Mouse (Mus musculus): ENCODE measurements around the gene Casq1. TPM values are rescaled to one million over a fixed set of nuclear protein-coding genes. Genes with fewer than 3 reads are reported as not detected.

Gene Casq1
- polyA plus RNA-seq, 1 experiment, result 2.6 TPM

DNA sequence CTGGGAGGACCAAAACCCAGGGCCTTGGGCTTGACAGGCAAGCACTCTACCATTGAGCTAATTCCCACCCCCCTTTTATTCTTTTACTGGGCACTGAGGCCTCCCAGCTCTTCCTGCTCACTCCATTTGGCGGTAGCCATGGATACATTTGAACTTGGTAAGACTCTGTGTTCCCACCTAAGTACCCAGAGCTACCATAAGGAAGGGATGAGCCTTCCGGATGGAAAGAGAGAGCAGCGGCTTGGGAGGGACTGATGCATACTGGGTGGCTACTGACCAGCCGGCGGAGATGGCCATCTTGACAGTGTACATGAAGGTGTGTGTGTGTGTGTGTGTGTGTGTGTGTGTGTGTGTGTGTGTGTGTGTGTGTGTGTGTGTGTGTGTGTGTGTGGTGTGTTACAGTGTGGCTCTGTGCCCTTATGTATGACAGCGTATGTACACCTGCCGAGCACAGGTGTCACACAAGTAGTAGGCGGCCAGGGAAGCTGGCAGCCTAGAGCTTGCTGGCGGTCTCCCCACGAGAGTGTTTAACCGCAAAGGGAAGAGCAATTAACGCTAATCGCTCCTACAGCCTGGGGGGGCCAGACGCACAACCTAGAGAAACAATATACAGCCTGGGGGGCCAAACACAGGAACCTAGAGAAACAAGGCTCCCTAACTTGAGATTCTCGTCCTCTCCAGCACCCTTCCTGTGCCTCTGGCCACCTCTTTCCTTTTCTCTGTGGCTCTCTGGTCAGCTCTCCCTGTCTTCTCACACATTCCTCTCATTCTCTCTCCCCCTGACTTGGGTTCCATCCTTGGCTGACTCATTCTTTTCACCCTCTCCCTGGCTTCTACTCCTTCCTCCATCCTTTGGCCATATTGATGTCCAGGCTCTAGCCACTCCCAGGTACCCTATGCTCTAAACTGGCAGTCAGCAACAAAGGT, 14.6 kb downstream of the Casq1 start:
- DNase-seq (ENCODE audit: low read depth), result peak; percentile 81
- TF ChIP-seq CTCF (IDR thresholded peaks at IDR 0.05; ENCODE audit: borderline replicate concordance, extremely low read depth, insufficient read depth, insufficient read length) (no peak), POLR2A (IDR thresholded peaks at IDR 0.05; ENCODE audit: borderline replicate concordance, extremely low read depth, insufficient read depth, insufficient read length, poor library complexity, severe bottlenecking) (no peak)

DNA sequence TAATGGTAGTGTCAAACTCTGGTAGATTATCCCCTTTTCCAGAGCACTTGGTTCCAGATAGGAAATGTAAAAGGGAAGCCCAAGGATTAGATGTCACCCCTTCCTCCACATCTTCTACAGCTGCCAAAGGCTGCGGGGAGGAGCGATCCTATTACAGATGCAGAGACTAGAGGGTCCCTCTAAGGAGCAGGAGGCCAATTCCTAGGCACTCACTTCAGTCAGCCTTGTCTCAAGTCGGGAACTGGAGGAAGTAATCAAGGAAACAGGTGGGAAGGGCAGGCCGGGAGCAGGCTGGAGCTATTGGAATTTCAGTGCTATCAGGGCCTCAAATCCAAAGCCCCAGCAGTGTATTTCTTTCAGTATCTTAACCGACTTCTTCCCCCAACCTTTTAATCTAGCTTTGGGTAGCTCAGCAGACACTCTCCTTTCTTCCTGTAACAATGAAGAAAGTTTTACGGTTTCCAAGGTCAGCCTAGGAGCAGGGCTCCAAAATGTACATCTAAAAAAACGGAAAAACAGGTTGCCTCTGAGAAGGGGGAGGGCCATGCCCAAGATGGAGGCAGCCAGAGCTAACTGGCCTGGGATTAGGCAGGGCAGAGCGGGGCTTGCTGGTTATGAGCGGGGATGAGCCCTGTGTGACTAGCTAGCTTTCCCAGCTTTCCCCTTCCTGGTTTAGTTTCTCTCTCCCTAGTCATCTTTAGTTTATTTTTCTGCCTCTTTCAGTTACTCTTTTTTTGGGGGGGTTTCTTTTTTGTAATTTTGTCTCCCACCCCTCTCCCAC, 15.4 kb downstream of the Casq1 start:
- TF ChIP-seq CTCF (IDR thresholded peaks at IDR 0.05; ENCODE audit: borderline replicate concordance, extremely low read depth, insufficient read depth, insufficient read length) (no peak), POLR2A (IDR thresholded peaks at IDR 0.05; ENCODE audit: borderline replicate concordance, extremely low read depth, insufficient read depth, insufficient read length, poor library complexity, severe bottlenecking) (no peak)
- peak; percentile 59 for DNase-seq (ENCODE audit: low read depth)

- no peak for TF ChIP-seq POLR2A (IDR thresholded peaks at IDR 0.05; ENCODE audit: borderline replicate concordance, extremely low read depth, insufficient read depth, insufficient read length, poor library complexity, severe bottlenecking)
- no peak for TF ChIP-seq CTCF (IDR thresholded peaks at IDR 0.05; ENCODE audit: borderline replicate concordance, extremely low read depth, insufficient read depth, insufficient read length)
- DNase-seq (ENCODE audit: low read depth), result peak; percentile 41
These were observed 16.1 kb downstream of the Casq1 start for GRCm38 (mm10) chr1:172203566-172203965.

DNA sequence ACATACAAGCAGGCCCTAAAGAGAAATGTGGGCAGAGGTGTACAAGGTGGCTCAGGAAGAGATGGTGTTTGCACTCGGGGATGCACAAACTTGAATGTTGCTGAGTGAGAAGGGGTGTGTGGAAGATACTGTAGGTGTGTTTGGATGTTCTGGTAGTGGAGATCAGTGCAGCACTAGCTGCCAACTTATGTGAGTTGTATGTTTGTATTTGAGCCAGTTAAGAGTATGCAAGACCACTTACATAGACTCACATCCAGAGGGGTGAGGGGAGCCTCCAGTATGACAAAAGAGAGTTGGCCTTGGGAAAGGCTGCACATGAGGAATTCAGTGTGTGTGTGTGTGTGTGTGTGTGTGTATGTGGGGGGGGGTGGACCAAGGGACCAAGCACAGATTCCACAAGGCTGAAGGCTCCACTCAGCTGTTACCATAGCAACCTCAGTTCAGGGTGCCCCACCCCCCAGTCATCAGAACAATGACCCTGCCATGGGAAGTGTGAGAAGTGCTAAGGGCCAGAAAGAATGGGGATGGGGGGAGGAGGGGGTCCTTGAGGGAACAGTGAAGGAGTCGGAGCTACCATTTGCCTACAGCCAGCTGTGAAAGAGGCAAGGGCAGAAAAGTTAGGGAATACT, 16.7 kb downstream of the Casq1 start:
- TF ChIP-seq CTCF (IDR thresholded peaks at IDR 0.05; ENCODE audit: borderline replicate concordance, extremely low read depth, insufficient read depth, insufficient read length) (no peak), POLR2A (IDR thresholded peaks at IDR 0.05; ENCODE audit: borderline replicate concordance, extremely low read depth, insufficient read depth, insufficient read length, poor library complexity, severe bottlenecking) (no peak)

DNA sequence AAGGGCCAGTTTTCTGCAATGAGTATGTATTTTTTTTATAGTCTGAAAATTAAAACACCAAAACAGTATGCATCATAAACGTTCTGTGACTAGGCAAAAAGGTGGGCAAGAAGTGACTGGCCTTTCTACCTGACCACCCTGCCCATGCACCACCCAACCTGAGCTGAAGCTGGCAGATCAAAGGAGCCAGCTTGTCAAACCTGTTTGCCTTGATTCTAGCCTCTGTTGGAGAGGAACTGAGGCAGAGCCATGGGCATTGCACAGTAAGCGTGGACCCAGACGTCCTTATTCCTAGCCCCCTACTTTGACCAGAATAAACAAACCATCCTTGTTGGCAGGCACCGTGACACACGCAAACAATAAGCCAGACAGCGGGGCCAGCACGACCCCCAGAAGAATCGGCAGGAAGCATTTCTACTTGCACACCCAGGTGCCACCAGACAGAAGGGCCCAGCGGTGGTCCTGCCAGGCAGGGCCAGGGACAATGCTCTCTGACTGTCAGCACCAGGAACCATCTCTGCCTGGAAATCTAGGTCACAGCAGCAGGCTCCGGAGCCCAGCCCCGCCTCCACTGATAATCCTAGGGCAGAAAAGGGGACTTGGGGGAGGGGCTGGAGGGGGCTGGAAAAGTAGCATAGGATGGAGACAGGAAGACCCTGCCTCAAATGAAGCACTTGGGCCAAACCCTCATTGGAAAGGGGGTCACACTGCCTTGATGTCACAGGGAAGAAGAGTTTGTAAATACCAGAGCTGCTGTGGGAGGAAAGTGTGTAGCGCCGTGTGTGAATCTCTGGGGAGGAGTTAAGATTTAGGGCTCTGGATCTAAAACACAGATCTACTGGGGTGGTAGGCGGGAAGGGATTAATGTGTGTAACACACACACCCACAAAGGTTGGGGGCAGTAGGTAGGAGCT, 17.4 kb downstream of the Casq1 start:
- no peak for TF ChIP-seq POLR2A (IDR thresholded peaks at IDR 0.05; ENCODE audit: borderline replicate concordance, extremely low read depth, insufficient read depth, insufficient read length, poor library complexity, severe bottlenecking)
- TF ChIP-seq CTCF (IDR thresholded peaks at IDR 0.05; ENCODE audit: borderline replicate concordance, extremely low read depth, insufficient read depth, insufficient read length), result no peak
- DNase-seq (ENCODE audit: low read depth), result peak; percentile 84

More for the DNA sequence above, 16.7 kb downstream of the Casq1 start:
- peak; percentile 97 for DNase-seq (ENCODE audit: low read depth)

- peak; percentile 98 for DNase-seq (ENCODE audit: low read depth)
- TF ChIP-seq POLR2A (IDR thresholded peaks at IDR 0.05; ENCODE audit: borderline replicate concordance, extremely low read depth, insufficient read depth, insufficient read length, poor library complexity, severe bottlenecking) (no peak), CTCF (IDR thresholded peaks at IDR 0.05; ENCODE audit: borderline replicate concordance, extremely low read depth, insufficient read depth, insufficient read length) (no peak)
These were observed 18.7 kb downstream of the Casq1 start for GRCm38 (mm10) chr1:172200871-172201447.

DNA sequence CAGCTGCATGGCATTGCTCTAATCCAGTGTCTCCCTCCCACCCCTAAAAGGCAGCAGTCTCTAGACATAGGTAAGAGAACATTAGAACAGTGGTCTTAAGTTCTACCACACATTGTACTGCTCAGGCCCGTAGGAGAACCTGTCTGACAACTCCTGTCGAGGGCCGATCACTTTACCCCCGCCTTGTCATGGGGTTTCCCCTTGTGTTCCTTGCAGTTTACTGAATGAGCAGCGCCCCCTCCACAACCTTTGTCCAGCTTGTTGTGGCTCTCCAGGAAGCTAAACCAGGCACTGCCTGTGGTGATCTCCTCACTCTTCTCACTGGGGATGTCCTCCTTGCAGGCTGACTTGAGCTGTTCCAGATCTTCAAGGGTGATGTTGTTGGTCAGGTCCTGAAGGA, 19.5 kb downstream of the Casq1 start:
- no peak for DNase-seq (ENCODE audit: low read depth)
- TF ChIP-seq CTCF (IDR thresholded peaks at IDR 0.05; ENCODE audit: borderline replicate concordance, extremely low read depth, insufficient read depth, insufficient read length) (no peak), POLR2A (IDR thresholded peaks at IDR 0.05; ENCODE audit: borderline replicate concordance, extremely low read depth, insufficient read depth, insufficient read length, poor library complexity, severe bottlenecking) (no peak)

DNA sequence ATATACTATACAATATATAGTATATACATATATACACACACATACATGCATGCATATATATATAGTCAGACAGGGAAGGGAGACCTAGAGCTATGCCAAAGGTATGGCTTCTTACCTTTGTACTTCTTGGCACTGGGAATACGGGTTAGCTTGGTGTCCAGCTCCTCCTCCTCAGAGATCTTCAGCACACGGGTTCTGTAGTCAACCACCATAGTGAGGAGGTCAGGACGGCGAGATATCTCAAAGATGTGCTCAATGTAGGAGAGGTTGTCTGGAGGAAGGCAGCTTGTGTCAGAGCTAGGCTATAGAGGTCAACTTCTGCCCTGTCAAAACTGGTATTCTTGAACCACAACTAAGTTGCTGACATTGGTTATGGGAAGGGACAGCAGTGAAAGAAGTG, 20.7 kb downstream of the Casq1 start:
- TF ChIP-seq POLR2A (IDR thresholded peaks at IDR 0.05; ENCODE audit: borderline replicate concordance, extremely low read depth, insufficient read depth, insufficient read length, poor library complexity, severe bottlenecking), result no peak
- no peak for TF ChIP-seq CTCF (IDR thresholded peaks at IDR 0.05; ENCODE audit: borderline replicate concordance, extremely low read depth, insufficient read depth, insufficient read length)
- DNase-seq (ENCODE audit: low read depth), result no peak

DNA sequence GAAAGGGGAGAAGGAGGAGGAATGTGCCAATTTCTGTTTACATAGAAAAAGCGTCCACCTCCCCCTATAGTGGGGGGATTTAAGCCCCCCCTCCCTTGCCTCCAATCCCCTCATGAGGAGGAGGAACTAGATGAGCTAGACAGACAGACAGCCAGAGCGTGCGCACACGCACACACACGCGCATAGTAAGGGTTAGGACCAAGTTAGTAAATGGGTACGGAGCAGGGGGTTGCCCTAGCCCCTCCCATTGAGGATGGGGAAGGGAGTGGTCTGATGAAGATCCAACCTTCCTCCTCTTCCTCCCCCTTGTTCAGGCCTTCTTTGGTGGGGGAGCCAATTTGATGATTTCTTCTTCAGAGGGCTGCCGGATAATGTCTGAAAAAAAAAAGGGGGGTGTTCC, 21.4 kb downstream of the Casq1 start:
- DNase-seq (ENCODE audit: low read depth), result no peak
- TF ChIP-seq CTCF (IDR thresholded peaks at IDR 0.05; ENCODE audit: borderline replicate concordance, extremely low read depth, insufficient read depth, insufficient read length) (no peak), POLR2A (IDR thresholded peaks at IDR 0.05; ENCODE audit: borderline replicate concordance, extremely low read depth, insufficient read depth, insufficient read length, poor library complexity, severe bottlenecking) (no peak)

DNA sequence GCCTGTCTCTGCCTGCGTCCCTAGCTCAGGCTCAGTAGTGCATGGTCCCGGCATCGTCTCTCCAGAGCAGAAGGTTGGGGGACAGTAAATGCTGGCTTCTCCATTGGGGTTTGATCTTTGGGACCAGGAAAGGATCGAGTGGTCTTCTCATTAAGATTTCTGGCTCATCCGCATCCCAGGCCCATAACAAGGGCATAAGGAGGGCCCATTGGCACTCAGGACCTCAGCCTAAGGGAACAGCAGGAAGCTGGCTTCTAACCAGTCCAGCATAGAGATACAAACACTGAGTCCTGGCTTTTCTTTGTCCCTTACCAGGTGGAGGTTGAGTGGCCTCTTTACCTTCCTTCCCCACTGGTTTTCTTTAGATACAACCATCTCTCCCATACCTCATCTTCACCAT, 21.8 kb downstream of the Casq1 start:
- no peak for TF ChIP-seq POLR2A (IDR thresholded peaks at IDR 0.05; ENCODE audit: borderline replicate concordance, extremely low read depth, insufficient read depth, insufficient read length, poor library complexity, severe bottlenecking)
- no peak for TF ChIP-seq CTCF (IDR thresholded peaks at IDR 0.05; ENCODE audit: borderline replicate concordance, extremely low read depth, insufficient read depth, insufficient read length)
- DNase-seq (ENCODE audit: low read depth), result no peak
